Mouse (Mus musculus): ENCODE data around the gene Gm9918. TPM values are rescaled to one million over a fixed set of nuclear protein-coding genes. Genes with fewer than 3 reads are reported as not detected.

The Gm9918 gene
- total and polyA plus RNA-seq, 2 experiments: 0.05 TPM; not detected in 1

GRCm38 (mm10) chr15:102243229-102244190, 26.9 kb upstream of the Gm9918 start:
- peak overlapping the region; percentile 40 for H3K4me3 ChIP-seq (ENCODE audit: insufficient read depth, low read depth, low read length)
- WGBS: 21% methylated on average over 22 of the region's 22 CpGs
- TF ChIP-seq CTCF (IDR thresholded peaks at IDR 0.05; ENCODE audit: low read depth, low read length): no peak
- no peak for TF ChIP-seq POLR2A (IDR thresholded peaks at IDR 0.05; ENCODE audit: extremely low read depth, insufficient read depth, low read length)
- peaks cover 8% of the 10 kb centered on the region; the same call in 1 of the 2 replicates for H3K4me1 ChIP-seq (ENCODE audit: control insufficient read depth, insufficient read depth, low read length)
- no peaks in the 10 kb centered on the region for H3K27me3 ChIP-seq (ENCODE audit: control insufficient read depth, insufficient read depth, low read length)
- H3K27ac ChIP-seq (replicated peaks; ENCODE audit: insufficient read depth, low read depth, low read length): peak overlapping the region; percentile 79
- peak; percentile 46 for DNase-seq (ENCODE audit: extremely low read depth, low read depth, low spot score)
- no peaks in the 10 kb centered on the region; the same call in 1 of the 2 replicates for H3K36me3 ChIP-seq (ENCODE audit: control insufficient read depth, insufficient read depth, low read length)
- no peaks in the 10 kb centered on the region for H3K79me2 ChIP-seq (ENCODE audit: control insufficient read depth, insufficient read depth, low read length)
- peak overlapping the region; percentile 42 for H3K9ac ChIP-seq (ENCODE audit: low read depth, low read length)

GRCm38 (mm10) chr15:102244306-102245191, 25.8 kb upstream of the Gm9918 start:
- TF ChIP-seq POLR2A (IDR thresholded peaks at IDR 0.05; ENCODE audit: extremely low read depth, insufficient read depth, low read length): no peak
- TF ChIP-seq CTCF (IDR thresholded peaks at IDR 0.05; ENCODE audit: low read depth, low read length): no peak
- peak overlapping the region; percentile 74 for H3K4me3 ChIP-seq (ENCODE audit: insufficient read depth, low read depth, low read length)
- peak overlapping the region; percentile 81 for H3K9ac ChIP-seq (ENCODE audit: low read depth, low read length)
- peak overlapping the region; percentile 79 for H3K27ac ChIP-seq (replicated peaks; ENCODE audit: insufficient read depth, low read depth, low read length)
- H3K36me3 ChIP-seq (ENCODE audit: control insufficient read depth, insufficient read depth, low read length): no peaks in the 10 kb centered on the region
- no peak for DNase-seq (ENCODE audit: extremely low read depth, low read depth, low spot score)
- peaks cover 8% of the 10 kb centered on the region; the same call in 1 of the 2 replicates for H3K4me1 ChIP-seq (ENCODE audit: control insufficient read depth, insufficient read depth, low read length)
- no peaks in the 10 kb centered on the region for H3K27me3 ChIP-seq (ENCODE audit: control insufficient read depth, insufficient read depth, low read length)
- no peaks in the 10 kb centered on the region for H3K79me2 ChIP-seq (ENCODE audit: control insufficient read depth, insufficient read depth, low read length)
- WGBS: 34% methylated on average over 19 of the region's 19 CpGs

- no peak for DNase-seq (ENCODE audit: extremely low read depth, low read depth, low spot score)
- no peaks in the 10 kb centered on the region for H3K27me3 ChIP-seq (ENCODE audit: control insufficient read depth, insufficient read depth, low read length)
- no peaks in the 10 kb centered on the region for H3K36me3 ChIP-seq (ENCODE audit: control insufficient read depth, insufficient read depth, low read length)
- peak overlapping the region; percentile 79 for H3K27ac ChIP-seq (replicated peaks; ENCODE audit: insufficient read depth, low read depth, low read length)
- peak overlapping the region; percentile 74 for H3K4me3 ChIP-seq (ENCODE audit: insufficient read depth, low read depth, low read length)
- peaks cover 8% of the 10 kb centered on the region; the same call in 1 of the 2 replicates for H3K4me1 ChIP-seq (ENCODE audit: control insufficient read depth, insufficient read depth, low read length)
- no peaks in the 10 kb centered on the region for H3K79me2 ChIP-seq (ENCODE audit: control insufficient read depth, insufficient read depth, low read length)
- peak overlapping the region; percentile 81 for H3K9ac ChIP-seq (ENCODE audit: low read depth, low read length)
- TF ChIP-seq CTCF (IDR thresholded peaks at IDR 0.05; ENCODE audit: low read depth, low read length) (no peak), POLR2A (IDR thresholded peaks at IDR 0.05; ENCODE audit: extremely low read depth, insufficient read depth, low read length) (no peak)
- WGBS: 11% methylated on average over 14 of the region's 14 CpGs
These were observed 24.9 kb upstream of the Gm9918 start for GRCm38 (mm10) chr15:102245461-102245881.

- no peaks in the 10 kb centered on the region for H3K79me2 ChIP-seq (ENCODE audit: control insufficient read depth, insufficient read depth, low read length)
- peak overlapping the region; percentile 74 for H3K4me3 ChIP-seq (ENCODE audit: insufficient read depth, low read depth, low read length)
- peak; percentile 32; the same call in 1 of the 2 replicates for TF ChIP-seq POLR2A (IDR thresholded peaks at IDR 0.05; ENCODE audit: extremely low read depth, insufficient read depth, low read length)
- TF ChIP-seq CTCF (IDR thresholded peaks at IDR 0.05; ENCODE audit: low read depth, low read length): no peak
- peak; percentile 42 for DNase-seq (ENCODE audit: extremely low read depth, low read depth, low spot score)
- no peaks in the 10 kb centered on the region for H3K27me3 ChIP-seq (ENCODE audit: control insufficient read depth, insufficient read depth, low read length)
- H3K9ac ChIP-seq (ENCODE audit: low read depth, low read length): peak overlapping the region; percentile 81
- H3K4me1 ChIP-seq (ENCODE audit: control insufficient read depth, insufficient read depth, low read length): peaks cover 6% of the 10 kb centered on the region; the same call in 1 of the 2 replicates
- H3K36me3 ChIP-seq (ENCODE audit: control insufficient read depth, insufficient read depth, low read length): no peaks in the 10 kb centered on the region
- WGBS: under 1% methylated on average over 41 of the region's 44 CpGs
- peak overlapping the region; percentile 79 for H3K27ac ChIP-seq (replicated peaks; ENCODE audit: insufficient read depth, low read depth, low read length)
These were observed 24.2 kb upstream of the Gm9918 start for GRCm38 (mm10) chr15:102245891-102246741.

GRCm38 (mm10) chr15:102246866-102247251, 23.5 kb upstream of the Gm9918 start:
- Histone ChIP-seq H3K9ac (ENCODE audit: low read depth, low read length) (peak overlapping the region; percentile 81), H3K27ac (replicated peaks; ENCODE audit: insufficient read depth, low read depth, low read length) (peak overlapping the region; percentile 62), H3K4me1 (ENCODE audit: control insufficient read depth, insufficient read depth, low read length) (peaks cover 4% of the 10 kb centered on the region; the same call in 1 of the 2 replicates), H3K36me3 (ENCODE audit: control insufficient read depth, insufficient read depth, low read length) (no peaks in the 10 kb centered on the region), H3K79me2 (ENCODE audit: control insufficient read depth, insufficient read depth, low read length) (no peaks in the 10 kb centered on the region), H3K4me3 (ENCODE audit: insufficient read depth, low read depth, low read length) (peak overlapping the region; percentile 74), H3K27me3 (ENCODE audit: control insufficient read depth, insufficient read depth, low read length) (no peaks in the 10 kb centered on the region)
- WGBS: under 1% methylated on average over 35 of the region's 35 CpGs
- peak; percentile 71 for DNase-seq (ENCODE audit: extremely low read depth, low read depth, low spot score)
- TF ChIP-seq POLR2A (IDR thresholded peaks at IDR 0.05; ENCODE audit: extremely low read depth, insufficient read depth, low read length) (0 out of 2 replicates have a peak, but pooled peaks have one; percentile 19), CTCF (IDR thresholded peaks at IDR 0.05; ENCODE audit: low read depth, low read length) (no peak)
